Mouse (Mus musculus): ENCODE measurements around the gene Copg2.
"Not testable (repeated sequence)": the region's sequence is repeated elsewhere in the genome, so short reads cannot be mapped to it uniquely, and the experiment has no call there.

Copg2 gene

GRCm38 (mm10) chr6:30832241-30832640 is 64.4 kb downstream of the Copg2 start:
- no peak for DNase-seq (ENCODE audit: low read depth, low spot score)

- no peak for DNase-seq (ENCODE audit: low read depth, low spot score)
Observed at GRCm38 (mm10) chr6:30813626-30814025, 83.0 kb downstream of the Copg2 start.

- no peak for DNase-seq (ENCODE audit: low read depth, low spot score)
Observed at GRCm38 (mm10) chr6:30805053-30805752, 91.4 kb downstream of the Copg2 start.

- DNase-seq (ENCODE audit: low read depth, low spot score) = peak; percentile 19
Observed at GRCm38 (mm10) chr6:30804389-30805052, 92.1 kb downstream of the Copg2 start.

GRCm38 (mm10) chr6:30802915-30803314 is 93.7 kb downstream of the Copg2 start:
- not testable (repeated sequence) for DNase-seq (ENCODE audit: low read depth, low spot score)

GRCm38 (mm10) chr6:30751209-30751608 is 145.4 kb downstream of the Copg2 start:
- DNase-seq (ENCODE audit: low read depth, low spot score) = no peak

- no peak for DNase-seq (ENCODE audit: low read depth, low spot score)
Observed at GRCm38 (mm10) chr6:30750482-30750881, 146.1 kb downstream of the Copg2 start.

GRCm38 (mm10) chr6:30749892-30750291 is 146.7 kb downstream of the Copg2 start:
- DNase-seq (ENCODE audit: low read depth, low spot score) = no peak

GRCm38 (mm10) chr6:30749042-30749689 is 147.4 kb downstream of the Copg2 start:
- no peak for DNase-seq (ENCODE audit: low read depth, low spot score)

GRCm38 (mm10) chr6:30748358-30748910 is 148.2 kb downstream of the Copg2 start:
- DNase-seq (ENCODE audit: low read depth, low spot score) = no peak

GRCm38 (mm10) chr6:30747631-30748357 is 148.8 kb downstream of the Copg2 start:
- no peak for DNase-seq (ENCODE audit: low read depth, low spot score)

- DNase-seq (ENCODE audit: low read depth, low spot score) = no peak
Observed at GRCm38 (mm10) chr6:30745591-30745990, 151.0 kb downstream of the Copg2 start.

GRCm38 (mm10) chr6:30744846-30745245 is 151.7 kb downstream of the Copg2 start:
- DNase-seq (ENCODE audit: low read depth, low spot score) = no peak

- no peak for DNase-seq (ENCODE audit: low read depth, low spot score)
Observed at GRCm38 (mm10) chr6:30739177-30739747, 157.3 kb downstream of the Copg2 start.

- DNase-seq (ENCODE audit: low read depth, low spot score) = no peak
Observed at GRCm38 (mm10) chr6:30738464-30739006, 158.1 kb downstream of the Copg2 start.

- DNase-seq (ENCODE audit: low read depth, low spot score) = no peak
Observed at GRCm38 (mm10) chr6:30737548-30738463, 158.8 kb downstream of the Copg2 start.

GRCm38 (mm10) chr6:30736864-30737547 is 159.6 kb downstream of the Copg2 start:
- no peak for DNase-seq (ENCODE audit: low read depth, low spot score)

- no peak for DNase-seq (ENCODE audit: low read depth, low spot score)
Observed at GRCm38 (mm10) chr6:30736372-30736762, 160.2 kb downstream of the Copg2 start.

- no peak for DNase-seq (ENCODE audit: low read depth, low spot score)
Observed at GRCm38 (mm10) chr6:30735728-30736371, 160.7 kb downstream of the Copg2 start.

All from A20 (cell line).